Mouse (Mus musculus): ENCODE measurements around the gene Dlgap1. TPM values are rescaled to one million over a fixed set of nuclear protein-coding genes. Genes with fewer than 3 reads are reported as not detected.
A peak's percentile ranks its signal among the peaks of the same experiment; 100 is the strongest.

Dlgap1 gene
- polyA plus RNA-seq, 1 experiment from 2014 or later = 0.22 TPM

DNA sequence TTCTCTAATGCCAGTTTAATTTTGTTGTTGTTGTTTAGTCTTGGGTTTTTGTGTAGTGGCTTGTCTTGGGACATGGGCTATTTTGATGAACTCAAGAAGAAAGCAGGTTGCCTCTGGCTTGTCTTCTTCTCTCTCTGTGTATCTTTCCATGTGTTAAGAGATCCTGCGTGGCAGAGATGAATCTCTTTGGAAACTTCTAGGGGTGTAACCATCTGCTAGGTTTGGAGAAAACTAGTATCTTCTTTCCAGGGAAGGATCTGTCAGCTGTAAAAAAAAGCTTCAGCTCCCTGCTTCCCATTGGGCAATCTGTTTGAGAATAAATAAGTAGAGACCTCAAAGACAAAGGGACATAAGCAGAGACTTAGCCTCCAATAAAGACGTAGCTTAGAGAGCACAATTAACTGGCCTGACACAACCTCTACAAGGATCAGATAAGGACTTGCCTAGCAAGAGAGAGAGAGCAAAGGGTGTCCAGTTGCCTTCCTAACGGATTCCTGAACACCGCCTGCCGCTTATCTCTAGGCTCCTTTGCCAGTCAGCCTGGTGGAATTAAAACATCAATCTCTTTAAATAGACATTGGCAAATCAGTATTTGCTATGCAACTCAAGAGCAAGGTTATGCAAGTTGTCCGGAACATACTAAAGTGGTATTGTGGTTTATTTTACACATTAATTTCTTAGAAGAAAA is 13.5 kb downstream of the Dlgap1 start:
- Histone ChIP-seq H3K27me3 (ENCODE audit: insufficient read depth, low read length) (no peaks in the 10 kb centered on the region), H3K4me2 (ENCODE audit: low read depth, low read length) (no peak overlapping the region), H3K36me3 (replicated peaks; ENCODE audit: insufficient read depth, low read length) (no peaks in the 10 kb centered on the region), H3K4me3 (ENCODE audit: low read depth, low read length) (no peak overlapping the region), H3K27ac (ENCODE audit: low read depth) (no peak overlapping the region), H3K9me3 (ENCODE audit: low read length) (no peaks in the 10 kb centered on the region), H3K4me1 (ENCODE audit: insufficient read depth) (no peaks in the 10 kb centered on the region), H3K9ac (replicated peaks) (no peak overlapping the region)
- no peak for TF ChIP-seq CTCF (IDR thresholded peaks at IDR 0.05; ENCODE audit: low read depth)
- no peak for TF ChIP-seq EP300 (IDR thresholded peaks at IDR 0.05; ENCODE audit: low read depth)
- 59% methylated on average over 6 of the region's 6 CpGs for WGBS (ENCODE audit: insufficient replicate concordance)
- no peak for ATAC-seq
- DNase-seq = no peak

DNA sequence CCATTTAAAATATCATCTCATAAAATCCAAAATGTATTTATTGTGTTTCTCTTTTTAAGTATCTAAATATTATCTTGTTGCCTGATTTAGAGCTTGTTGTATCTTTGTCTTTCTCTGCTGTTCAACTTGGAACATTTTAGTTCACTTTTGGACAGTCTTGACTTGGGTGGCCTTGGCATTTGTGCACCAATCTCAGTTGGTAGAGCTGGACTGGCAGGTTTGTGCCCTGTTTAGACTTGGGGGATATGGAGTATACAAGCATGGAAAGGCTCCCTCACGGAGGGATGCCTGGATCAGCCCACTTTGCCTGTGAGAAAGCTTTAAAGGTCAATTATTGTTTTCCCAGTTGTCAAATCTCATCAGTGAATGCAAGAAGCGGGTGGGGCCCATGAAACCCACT is 27.5 kb downstream of the Dlgap1 start:
- H3K4me1 ChIP-seq (ENCODE audit: insufficient read depth) = no peaks in the 10 kb centered on the region
- DNase-seq = no peak
- no peaks in the 10 kb centered on the region for H3K9me3 ChIP-seq (ENCODE audit: low read length)
- no peaks in the 10 kb centered on the region for H3K27me3 ChIP-seq (ENCODE audit: insufficient read depth, low read length)
- H3K27ac ChIP-seq (ENCODE audit: low read depth) = no peak overlapping the region
- H3K9ac ChIP-seq (replicated peaks) = no peak overlapping the region
- H3K4me3 ChIP-seq (ENCODE audit: low read depth, low read length) = no peak overlapping the region
- ATAC-seq = no peak
- no peak overlapping the region for H3K4me2 ChIP-seq (ENCODE audit: low read depth, low read length)
- no peaks in the 10 kb centered on the region for H3K36me3 ChIP-seq (replicated peaks; ENCODE audit: insufficient read depth, low read length)
- 64% methylated on average over 2 of the region's 2 CpGs for WGBS (ENCODE audit: insufficient replicate concordance)
- TF ChIP-seq EP300 (IDR thresholded peaks at IDR 0.05; ENCODE audit: low read depth) = no peak
- no peak for TF ChIP-seq CTCF (IDR thresholded peaks at IDR 0.05; ENCODE audit: low read depth)

DNA sequence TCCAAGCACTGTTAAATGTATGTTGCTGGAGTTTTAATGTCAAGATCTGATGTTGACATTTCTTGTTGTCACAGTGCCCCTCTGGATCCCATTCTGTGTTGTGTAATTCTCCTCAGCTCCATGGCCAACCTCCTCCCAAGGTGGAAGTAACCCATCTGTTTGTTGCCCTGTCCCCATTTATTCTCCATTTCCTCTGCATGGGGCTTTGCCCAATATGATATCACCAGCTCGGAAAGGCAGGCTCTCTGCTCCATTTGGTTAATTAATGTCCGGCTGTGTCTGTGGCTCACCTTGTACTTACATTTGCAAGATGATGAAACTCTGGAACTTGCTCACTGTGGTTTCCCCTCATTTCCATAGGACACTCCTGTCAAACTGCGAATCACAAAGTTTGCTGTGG is 33.2 kb downstream of the Dlgap1 start:
- H3K9ac ChIP-seq (replicated peaks) = no peak overlapping the region
- WGBS (ENCODE audit: insufficient replicate concordance) = 75% methylated on average over 3 of the region's 3 CpGs
- DNase-seq (no peak), ATAC-seq (peak; percentile 45)
- H3K27ac ChIP-seq (ENCODE audit: low read depth) = no peak overlapping the region
- no peaks in the 10 kb centered on the region for H3K27me3 ChIP-seq (ENCODE audit: insufficient read depth, low read length)
- H3K4me1 ChIP-seq (ENCODE audit: insufficient read depth) = no peaks in the 10 kb centered on the region
- no peaks in the 10 kb centered on the region for H3K36me3 ChIP-seq (replicated peaks; ENCODE audit: insufficient read depth, low read length)
- no peak overlapping the region for H3K4me2 ChIP-seq (ENCODE audit: low read depth, low read length)
- no peaks in the 10 kb centered on the region for H3K9me3 ChIP-seq (ENCODE audit: low read length)
- H3K4me3 ChIP-seq (ENCODE audit: low read depth, low read length) = no peak overlapping the region
- TF ChIP-seq CTCF (IDR thresholded peaks at IDR 0.05; ENCODE audit: low read depth) (no peak), EP300 (IDR thresholded peaks at IDR 0.05; ENCODE audit: low read depth) (no peak)

DNA sequence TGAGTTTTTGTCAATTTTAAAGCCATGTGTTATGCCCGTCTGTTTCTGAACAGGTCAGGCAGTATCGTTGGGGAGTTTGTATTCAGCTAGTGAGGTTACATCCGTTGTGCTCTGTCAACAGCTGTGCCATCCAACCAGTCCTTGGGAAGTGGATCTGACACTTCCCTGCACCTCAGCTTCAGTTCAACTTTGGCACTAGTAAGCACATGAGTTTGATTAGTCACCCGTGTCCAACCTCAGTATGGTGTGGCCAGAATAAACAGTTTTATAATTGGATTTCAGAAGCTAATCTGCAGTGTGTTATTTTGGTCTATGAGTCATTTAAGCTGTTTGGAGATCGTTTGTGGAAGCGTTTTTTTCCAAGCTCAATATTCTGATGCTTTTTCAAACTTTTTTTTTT is 35.8 kb downstream of the Dlgap1 start:
- Histone ChIP-seq H3K36me3 (replicated peaks; ENCODE audit: insufficient read depth, low read length) (no peaks in the 10 kb centered on the region), H3K4me2 (ENCODE audit: low read depth, low read length) (no peak overlapping the region), H3K9ac (replicated peaks) (no peak overlapping the region), H3K4me1 (ENCODE audit: insufficient read depth) (no peaks in the 10 kb centered on the region), H3K27ac (ENCODE audit: low read depth) (no peak overlapping the region), H3K9me3 (ENCODE audit: low read length) (no peaks in the 10 kb centered on the region), H3K27me3 (ENCODE audit: insufficient read depth, low read length) (no peaks in the 10 kb centered on the region), H3K4me3 (ENCODE audit: low read depth, low read length) (no peak overlapping the region)
- 71% methylated on average over 6 of the region's 6 CpGs for WGBS (ENCODE audit: insufficient replicate concordance)
- TF ChIP-seq EP300 (IDR thresholded peaks at IDR 0.05; ENCODE audit: low read depth) = no peak
- TF ChIP-seq CTCF (IDR thresholded peaks at IDR 0.05; ENCODE audit: low read depth) = no peak
- ATAC-seq (no peak), DNase-seq (no peak)

DNA sequence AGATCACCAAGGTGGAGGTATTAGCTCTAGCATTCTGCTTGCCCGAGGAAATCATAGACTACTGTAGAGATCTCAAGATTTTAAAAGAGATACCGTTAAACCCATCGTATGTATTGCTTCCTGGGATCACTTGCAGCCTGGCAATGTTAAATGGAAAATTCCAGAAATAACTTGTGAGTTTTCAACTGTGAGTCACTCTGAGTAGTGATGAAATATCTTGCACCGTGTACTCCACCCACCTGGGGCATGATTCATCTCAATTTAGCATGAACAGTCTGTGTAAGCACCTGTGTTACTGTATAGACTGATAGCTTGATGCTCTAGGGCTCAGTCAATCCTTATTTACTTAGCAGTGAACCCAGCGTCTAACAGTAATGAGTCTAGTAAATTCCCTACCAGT is 38.7 kb downstream of the Dlgap1 start:
- no peak for DNase-seq
- Histone ChIP-seq H3K9ac (replicated peaks) (no peak overlapping the region), H3K36me3 (replicated peaks; ENCODE audit: insufficient read depth, low read length) (no peaks in the 10 kb centered on the region), H3K4me3 (ENCODE audit: low read depth, low read length) (no peak overlapping the region), H3K4me2 (ENCODE audit: low read depth, low read length) (no peak overlapping the region), H3K4me1 (ENCODE audit: insufficient read depth) (no peaks in the 10 kb centered on the region), H3K27ac (ENCODE audit: low read depth) (no peak overlapping the region), H3K27me3 (ENCODE audit: insufficient read depth, low read length) (no peaks in the 10 kb centered on the region), H3K9me3 (ENCODE audit: low read length) (no peaks in the 10 kb centered on the region)
- ATAC-seq = no peak
- WGBS (ENCODE audit: insufficient replicate concordance) = 66% methylated on average over 5 of the region's 5 CpGs
- TF ChIP-seq EP300 (IDR thresholded peaks at IDR 0.05; ENCODE audit: low read depth) (no peak), CTCF (IDR thresholded peaks at IDR 0.05; ENCODE audit: low read depth) (no peak)

DNA sequence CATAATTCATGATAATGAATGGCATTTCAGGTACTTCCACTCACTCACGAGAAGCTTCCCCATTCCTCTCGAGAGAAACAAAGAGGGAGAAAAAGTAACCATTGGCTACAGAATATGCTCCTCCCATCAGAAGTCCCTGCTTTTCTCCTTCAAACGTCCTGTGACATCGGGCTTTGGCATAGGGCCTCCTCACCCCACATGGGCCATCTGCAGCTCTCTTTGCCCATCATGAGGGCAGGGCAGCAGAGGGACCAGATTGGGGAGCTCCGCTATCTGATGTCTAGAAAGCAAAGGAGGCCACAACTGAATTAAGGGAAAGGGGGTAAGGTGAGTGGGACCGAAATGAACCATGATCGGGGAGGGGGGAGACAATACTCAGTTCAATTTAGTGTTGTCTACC is 47.6 kb downstream of the Dlgap1 start:
- DNase-seq = no peak
- H3K9me3 ChIP-seq (ENCODE audit: low read length) = no peaks in the 10 kb centered on the region
- no peak for TF ChIP-seq CTCF (IDR thresholded peaks at IDR 0.05; ENCODE audit: low read depth)
- no peak for TF ChIP-seq EP300 (IDR thresholded peaks at IDR 0.05; ENCODE audit: low read depth)
- H3K27ac ChIP-seq (ENCODE audit: low read depth) = no peak overlapping the region
- no peaks in the 10 kb centered on the region for H3K4me1 ChIP-seq (ENCODE audit: insufficient read depth)
- H3K4me3 ChIP-seq (ENCODE audit: low read depth, low read length) = no peak overlapping the region
- 64% methylated on average over 7 of the region's 7 CpGs for WGBS (ENCODE audit: insufficient replicate concordance)
- no peak overlapping the region for H3K9ac ChIP-seq (replicated peaks)
- H3K36me3 ChIP-seq (replicated peaks; ENCODE audit: insufficient read depth, low read length) = no peaks in the 10 kb centered on the region
- no peaks in the 10 kb centered on the region for H3K27me3 ChIP-seq (ENCODE audit: insufficient read depth, low read length)
- ATAC-seq = no peak
- no peak overlapping the region for H3K4me2 ChIP-seq (ENCODE audit: low read depth, low read length)
